Mouse (Mus musculus): ENCODE results near the gene Rara. TPM values are rescaled to one million over a fixed set of nuclear protein-coding genes. Genes with fewer than 3 reads are reported as not detected.
"Not testable (repeated sequence)": the region's sequence is repeated elsewhere in the genome, so short reads cannot be mapped to it uniquely, and the experiment has no call there.

Gene Rara
- polyA plus RNA-seq, 1 experiment from 2014 or later, result 22.4 TPM

GRCm38 (mm10) chr11:98909654-98910053, 18.0 kb upstream of the Rara start:
- no peak for ATAC-seq
- TF ChIP-seq CTCF (IDR thresholded peaks at IDR 0.05; ENCODE audit: low read depth), result peak; percentile 83
- no peaks in the 10 kb centered on the region for H3K27me3 ChIP-seq (replicated peaks; ENCODE audit: control insufficient read depth, insufficient read depth, low read length)

GRCm38 (mm10) chr11:98910415-98910814, 17.2 kb upstream of the Rara start:
- H3K4me1 ChIP-seq (replicated peaks; ENCODE audit: control insufficient read depth, insufficient read depth, low read length), result peaks cover 4% of the 10 kb centered on the region; the same call in 1 of the 2 replicates
- ATAC-seq, result no peak
- H3K4me3 ChIP-seq (ENCODE audit: low read depth, low read length), result no peak overlapping the region
- no peak overlapping the region for H3K9ac ChIP-seq (ENCODE audit: low read depth, low read length)
- H3K36me3 ChIP-seq (ENCODE audit: control insufficient read depth, insufficient read depth), result 0 out of 2 replicates have a peak, but pooled peaks cover 3% of the 10 kb centered on the region
- 91% methylated on average over 11 of the region's 11 CpGs for WGBS
- H3K9me3 ChIP-seq (ENCODE audit: control insufficient read depth), result no peaks in the 10 kb centered on the region
- no peak overlapping the region for H3K4me2 ChIP-seq (replicated peaks; ENCODE audit: low read depth)
- TF ChIP-seq CTCF (IDR thresholded peaks at IDR 0.05; ENCODE audit: low read depth), result no peak
- H3K27ac ChIP-seq (ENCODE audit: low read depth, low read length), result no peak overlapping the region
- no peaks in the 10 kb centered on the region for H3K27me3 ChIP-seq (replicated peaks; ENCODE audit: control insufficient read depth, insufficient read depth, low read length)

More at GRCm38 (mm10) chr11:98909654-98910053, 18.0 kb upstream of the Rara start:
- no peaks in the 10 kb centered on the region for H3K36me3 ChIP-seq (ENCODE audit: control insufficient read depth, insufficient read depth)
- no peak overlapping the region for H3K4me3 ChIP-seq (ENCODE audit: low read depth, low read length)
- peaks cover 4% of the 10 kb centered on the region; the same call in 1 of the 2 replicates for H3K4me1 ChIP-seq (replicated peaks; ENCODE audit: control insufficient read depth, insufficient read depth, low read length)
- H3K9ac ChIP-seq (ENCODE audit: low read depth, low read length), result no peak overlapping the region
- H3K27ac ChIP-seq (ENCODE audit: low read depth, low read length), result no peak overlapping the region
- 31% methylated on average over 6 of the region's 6 CpGs for WGBS
- H3K9me3 ChIP-seq (ENCODE audit: control insufficient read depth), result no peaks in the 10 kb centered on the region
- no peak overlapping the region for H3K4me2 ChIP-seq (replicated peaks; ENCODE audit: low read depth)

GRCm38 (mm10) chr11:98911498-98911897, 16.1 kb upstream of the Rara start:
- no peak overlapping the region for H3K4me3 ChIP-seq (ENCODE audit: low read depth, low read length)
- H3K4me1 ChIP-seq (replicated peaks; ENCODE audit: control insufficient read depth, insufficient read depth, low read length), result peaks cover 4% of the 10 kb centered on the region; the same call in 1 of the 2 replicates
- H3K9me3 ChIP-seq (ENCODE audit: control insufficient read depth), result no peaks in the 10 kb centered on the region
- no peak for TF ChIP-seq CTCF (IDR thresholded peaks at IDR 0.05; ENCODE audit: low read depth)
- 74% methylated on average over 5 of the region's 5 CpGs for WGBS
- no peak overlapping the region for H3K27ac ChIP-seq (ENCODE audit: low read depth, low read length)
- 0 out of 2 replicates have a peak, but pooled peaks cover 5% of the 10 kb centered on the region for H3K36me3 ChIP-seq (ENCODE audit: control insufficient read depth, insufficient read depth)
- H3K9ac ChIP-seq (ENCODE audit: low read depth, low read length), result no peak overlapping the region
- no peaks in the 10 kb centered on the region for H3K27me3 ChIP-seq (replicated peaks; ENCODE audit: control insufficient read depth, insufficient read depth, low read length)
- ATAC-seq, result no peak
- no peak overlapping the region for H3K4me2 ChIP-seq (replicated peaks; ENCODE audit: low read depth)

- no peak for TF ChIP-seq CTCF (IDR thresholded peaks at IDR 0.05; ENCODE audit: low read depth)
- Histone ChIP-seq H3K4me2 (replicated peaks; ENCODE audit: low read depth) (no peak overlapping the region), H3K27me3 (replicated peaks; ENCODE audit: control insufficient read depth, insufficient read depth, low read length) (no peaks in the 10 kb centered on the region), H3K9ac (ENCODE audit: low read depth, low read length) (no peak overlapping the region), H3K27ac (ENCODE audit: low read depth, low read length) (no peak overlapping the region), H3K36me3 (ENCODE audit: control insufficient read depth, insufficient read depth) (peaks cover 12% of the 10 kb centered on the region; the same call in 1 of the 2 replicates), H3K4me1 (replicated peaks; ENCODE audit: control insufficient read depth, insufficient read depth, low read length) (no peaks in the 10 kb centered on the region), H3K9me3 (ENCODE audit: control insufficient read depth) (no peaks in the 10 kb centered on the region), H3K4me3 (ENCODE audit: low read depth, low read length) (no peak overlapping the region)
- 56% methylated on average over 11 of the region's 11 CpGs for WGBS
- no peak for ATAC-seq
These were observed 13.4 kb upstream of the Rara start for GRCm38 (mm10) chr11:98914196-98914595.

- peak; percentile 65 for TF ChIP-seq CTCF (IDR thresholded peaks at IDR 0.05; ENCODE audit: low read depth)
- not testable (repeated sequence) for H3K27ac ChIP-seq (ENCODE audit: low read depth, low read length); H3K4me2 ChIP-seq (replicated peaks; ENCODE audit: low read depth); ATAC-seq; H3K4me1 ChIP-seq (replicated peaks; ENCODE audit: control insufficient read depth, insufficient read depth, low read length); H3K9me3 ChIP-seq (ENCODE audit: control insufficient read depth); H3K4me3 ChIP-seq (ENCODE audit: low read depth, low read length); H3K27me3 ChIP-seq (replicated peaks; ENCODE audit: control insufficient read depth, insufficient read depth, low read length); H3K9ac ChIP-seq (ENCODE audit: low read depth, low read length)
- WGBS, result 97% methylated on average over 3 of the region's 3 CpGs
- peaks cover 12% of the 10 kb centered on the region; the same call in 1 of the 2 replicates for H3K36me3 ChIP-seq (ENCODE audit: control insufficient read depth, insufficient read depth)
These were observed 11.2 kb upstream of the Rara start for GRCm38 (mm10) chr11:98916376-98916775.

- H3K4me3 ChIP-seq (ENCODE audit: low read depth, low read length), result no peak overlapping the region
- H3K27ac ChIP-seq (ENCODE audit: low read depth, low read length), result peak overlapping the region; percentile 23; the same call in 1 of the 2 replicates
- H3K27me3 ChIP-seq (replicated peaks; ENCODE audit: control insufficient read depth, insufficient read depth, low read length), result no peaks in the 10 kb centered on the region
- peaks cover 12% of the 10 kb centered on the region; the same call in 1 of the 2 replicates for H3K36me3 ChIP-seq (ENCODE audit: control insufficient read depth, insufficient read depth)
- H3K9me3 ChIP-seq (ENCODE audit: control insufficient read depth), result no peaks in the 10 kb centered on the region
- 76% methylated on average over 13 of the region's 13 CpGs for WGBS
- peak overlapping the region; percentile 25; the same call in 1 of the 2 replicates for H3K4me2 ChIP-seq (replicated peaks; ENCODE audit: low read depth)
- no peaks in the 10 kb centered on the region for H3K4me1 ChIP-seq (replicated peaks; ENCODE audit: control insufficient read depth, insufficient read depth, low read length)
- TF ChIP-seq CTCF (IDR thresholded peaks at IDR 0.05; ENCODE audit: low read depth), result no peak
- ATAC-seq, result no peak
- H3K9ac ChIP-seq (ENCODE audit: low read depth, low read length), result no peak overlapping the region
These were observed 10.1 kb upstream of the Rara start for GRCm38 (mm10) chr11:98917428-98918005.
